Comparison of ENCODE assay signal across 35 mouse cellular contexts in genomic region chr11:49078719-49079118, GRCm38 (mm10). TPM values are rescaled to one million over a fixed set of nuclear protein-coding genes. Genes with fewer than 3 reads are reported as not detected.
"Had no signal": no experiment of that assay in that cellular context is flagged by ENCODE, and none has a peak within 500 bp of the region (broad histone marks: within the 10 kb centered on the region; RNA-seq: fewer than 3 reads in every experiment).

No protein-coding gene starts in this region.

- H3K4me3 ChIP-seq: heart, embryonic 10.5 days; heart, embryonic 12.5 days; hindbrain, embryonic 13.5 days; hindbrain, embryonic 15.5 days; layer of hippocampus, adult 2 months; left cerebral cortex, adult 2 months; limb, embryonic 10.5 days; limb, embryonic 12.5 days; liver, embryonic 13.5 days; liver, embryonic 15.5 days had no signal

- H3K4me2 ChIP-seq: heart, embryonic 12.5 days; hindbrain, embryonic 13.5 days; hindbrain, embryonic 15.5 days; limb, embryonic 12.5 days; liver, embryonic 11.5 days; liver, embryonic 13.5 days; liver, embryonic 15.5 days had no signal

- H3K36me3 ChIP-seq: heart, embryonic 10.5 days; heart, embryonic 12.5 days; hindbrain, embryonic 13.5 days; hindbrain, embryonic 15.5 days; limb, embryonic 10.5 days; limb, embryonic 12.5 days; liver, embryonic 13.5 days; liver, embryonic 15.5 days had no signal

- H3K27ac ChIP-seq: heart, embryonic 10.5 days; hindbrain, embryonic 13.5 days; hindbrain, embryonic 15.5 days; hindbrain, postnatal 0 days; layer of hippocampus, adult 2 months; left cerebral cortex, adult 2 months; limb, embryonic 10.5 days; limb, embryonic 12.5 days; liver, embryonic 13.5 days; liver, embryonic 15.5 days had no signal

- H3K9ac ChIP-seq: heart, embryonic 12.5 days; hindbrain, embryonic 13.5 days; hindbrain, embryonic 15.5 days; limb, embryonic 12.5 days; liver, embryonic 13.5 days; liver, embryonic 15.5 days had no signal

- H3K27me3 ChIP-seq: heart, embryonic 12.5 days; hindbrain, embryonic 13.5 days; hindbrain, embryonic 15.5 days; limb, embryonic 12.5 days; liver, embryonic 13.5 days; liver, embryonic 15.5 days had no signal

- ATAC-seq: hindbrain, postnatal 0 days had no signal

- DNase-seq: gastrocnemius, postnatal 14 days; gastrocnemius, postnatal 36 days; heart, adult 18-20 months; heart, postnatal 10 days; heart, postnatal 36 days; kidney, adult 18-20 months; kidney, adult 8-10 months; kidney, postnatal 10 days; kidney, postnatal 25 days; kidney, postnatal 4 days; liver; liver, embryonic 13.5 days had no signal

- H3K9me3 ChIP-seq: heart, embryonic 10.5 days; heart, embryonic 12.5 days; hindbrain, embryonic 13.5 days; hindbrain, embryonic 15.5 days; limb, embryonic 10.5 days; limb, embryonic 12.5 days; liver, embryonic 13.5 days; liver, embryonic 15.5 days had no signal

- H3K4me1 ChIP-seq: heart, embryonic 10.5 days; heart, embryonic 12.5 days; hindbrain, embryonic 13.5 days; hindbrain, embryonic 15.5 days; limb, embryonic 10.5 days; limb, embryonic 12.5 days had no signal

RNA-seq across cellular contexts. Expression of gene Tgtp2, which starts 14.7 kb away (rescaled TPM):
- total RNA-seq: gastrocnemius, postnatal 14 days; heart, postnatal 10 days; hindbrain, postnatal 0 days had no signal
- polyA plus RNA-seq: heart, embryonic 10.5 days; heart, embryonic 12.5 days; heart, embryonic 14.5 days; hindbrain, embryonic 11.5 days; hindbrain, embryonic 13.5 days; hindbrain, embryonic 15.5 days; kidney, embryonic 14.5 days; limb, embryonic 10.5 days; limb, embryonic 12.5 days had no signal

RNA-seq across cellular contexts. Expression of gene Olfr1396, which starts 36.0 kb away (rescaled TPM):
- total RNA-seq: gastrocnemius, adult 18-20 months; gastrocnemius, adult 8-10 months; gastrocnemius, postnatal 36 days; hematopoietic stem cell, adult 5-6 weeks; hindbrain, postnatal 0 days; layer of hippocampus, adult 2 months; layer of hippocampus, postnatal 10 days; layer of hippocampus, postnatal 25 days; left cerebral cortex, adult 2 months; left cerebral cortex, postnatal 14 days; left cerebral cortex, postnatal 36 days had no signal
- polyA plus RNA-seq: heart, embryonic 10.5 days; heart, embryonic 12.5 days; heart, embryonic 14.5 days; hindbrain, embryonic 11.5 days; hindbrain, embryonic 13.5 days; hindbrain, embryonic 15.5 days; hindbrain, postnatal 0 days; intestine, embryonic 14.5 days; kidney, embryonic 14.5 days; kidney, embryonic 16.5 days; limb, embryonic 10.5 days; limb, embryonic 12.5 days; liver, embryonic 11.5 days; liver, embryonic 13.5 days; liver, embryonic 15.5 days had no signal
